Mouse (Mus musculus) limb, embryonic 12.5 days (tissue): ENCODE measurements around the gene Art1. TPM values are rescaled to one million over a fixed set of nuclear protein-coding genes. Genes with fewer than 3 reads are reported as not detected.

ENCODE experiments used
- polyA plus RNA-seq: library from polyadenylated mRNA; unstranded; fragments of >200 nt; fragmentation: Nextera tagmentation; extraction: Ambion mirVana; gene quantifications from 2 replicates; pipeline ENCODE4 v1.2.1, GENCODE M21; 2016

Art1 gene
- polyA plus RNA-seq, 1 experiment from 2014 or later = 8.0 TPM

Other genes with a start within 250 kb of the Art1 start
- 0.24 TPM in 1 of 2 replicates, not detected in the other for gene Folr2, start 244.5 kb upstream of the Art1 start, polyA plus RNA-seq
- gene Anapc15, start 238.0 kb upstream of the Art1 start, polyA plus RNA-seq = 81.7 and 82.4 TPM in 2 replicates
- not detected in 2 replicates for gene Folr1, start 231.0 kb upstream of the Art1 start, polyA plus RNA-seq
- 141 and 147 TPM in 2 replicates for gene Lamtor1, start 195.8 kb upstream of the Art1 start, polyA plus RNA-seq
- gene Tomt, start 195.4 kb upstream of the Art1 start, polyA plus RNA-seq = 0.56 and 0.71 TPM in 2 replicates
- gene Lrrc51, start 167.8 kb upstream of the Art1 start, polyA plus RNA-seq = 8.7 and 8.8 TPM in 2 replicates
- 134 and 138 TPM in 2 replicates for gene Numa1, start 167.6 kb upstream of the Art1 start, polyA plus RNA-seq
- gene Il18bp, start 83.1 kb upstream of the Art1 start, polyA plus RNA-seq = 3.4 and 3.7 TPM in 2 replicates
- 28.8 and 30.7 TPM in 2 replicates for gene Rnf121, start 36.3 kb upstream of the Art1 start, polyA plus RNA-seq
- gene Xndc1, start 36.2 kb upstream of the Art1 start, polyA plus RNA-seq = 48.7 and 51.7 TPM in 2 replicates
- 2.3 and 2.9 TPM in 2 replicates for gene Xntrpc, start 36.0 kb upstream of the Art1 start, polyA plus RNA-seq
- gene Trpc2, start 18.6 kb upstream of the Art1 start, polyA plus RNA-seq = not detected in 2 replicates
- 5.1 and 7.2 TPM in 2 replicates for gene Art5, start 7.7 kb downstream of the Art1 start, polyA plus RNA-seq
- gene Chrna10, start 15.1 kb downstream of the Art1 start, polyA plus RNA-seq = not detected in 2 replicates
- gene Nup98, start 108.4 kb downstream of the Art1 start, polyA plus RNA-seq = 50.5 and 51.8 TPM in 2 replicates
- gene Pgap2, start 108.5 kb downstream of the Art1 start, polyA plus RNA-seq = 82.0 and 84.9 TPM in 2 replicates
- 47.8 and 50.4 TPM in 2 replicates for gene Rhog, start 154.3 kb downstream of the Art1 start, polyA plus RNA-seq
- gene Stim1, start 166.1 kb downstream of the Art1 start, polyA plus RNA-seq = 17.7 and 25.3 TPM in 2 replicates